Mouse (Mus musculus): ENCODE data around the gene Ugt1a1.

The Ugt1a1 gene

DNA sequence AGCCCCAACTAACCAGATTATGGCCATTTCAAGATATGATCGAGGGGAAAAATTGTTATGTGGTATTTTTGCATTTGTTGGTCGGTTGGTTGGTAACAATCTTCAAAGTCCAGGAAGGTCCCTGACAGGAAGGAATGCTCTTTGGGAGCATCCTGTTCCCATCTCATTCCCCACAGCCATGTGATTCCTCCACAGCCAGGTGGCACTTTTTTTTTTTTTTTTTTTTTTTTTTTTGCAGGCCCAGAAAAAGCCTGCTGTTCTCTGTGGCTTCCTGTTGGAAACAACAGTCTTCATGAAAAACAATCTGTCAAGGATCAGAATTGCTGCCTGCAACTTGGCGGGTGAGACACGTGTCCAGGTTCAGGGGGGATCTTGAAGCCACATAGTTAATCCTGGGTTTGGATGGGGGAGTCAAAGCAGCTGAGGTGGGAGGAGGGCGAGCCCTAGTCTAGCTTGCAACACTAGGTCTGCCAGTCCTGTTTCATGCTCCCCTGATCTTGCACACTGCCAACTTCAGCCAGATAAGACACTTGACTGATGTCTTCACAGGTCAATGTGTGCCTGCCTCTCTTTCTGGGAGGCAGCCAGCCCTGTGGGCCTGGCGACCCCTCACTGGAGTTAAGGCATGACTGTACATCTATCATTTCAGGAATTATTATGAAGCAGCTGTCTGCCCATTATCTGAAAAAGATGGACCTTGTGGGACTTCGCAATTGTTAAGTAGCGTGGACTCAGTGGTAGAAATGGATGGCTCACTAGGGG lies 47.3 kb downstream of the Ugt1a1 start:
- DNase-seq (ENCODE audit: low spot score): no peak

DNA sequence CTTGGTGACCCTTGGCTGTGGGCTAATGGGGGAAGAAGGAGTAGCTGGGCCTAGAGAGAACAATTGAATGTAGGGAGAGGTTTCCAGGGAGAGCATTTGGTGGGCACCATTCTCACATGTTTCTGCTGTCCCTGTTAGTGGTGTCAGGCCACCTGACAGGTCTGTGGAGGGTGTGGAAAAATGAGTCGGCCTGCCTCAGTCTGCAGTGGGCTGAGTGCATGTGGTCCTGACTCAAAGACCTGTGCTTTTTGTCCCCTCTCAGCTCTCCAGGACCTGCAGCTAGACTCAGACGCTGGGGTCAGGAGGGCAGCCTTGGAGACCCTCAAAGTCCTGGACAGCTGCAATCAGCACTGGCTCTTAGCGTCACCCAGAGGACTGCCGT lies 47.9 kb downstream of the Ugt1a1 start:
- DNase-seq (ENCODE audit: low spot score): no peak

DNA sequence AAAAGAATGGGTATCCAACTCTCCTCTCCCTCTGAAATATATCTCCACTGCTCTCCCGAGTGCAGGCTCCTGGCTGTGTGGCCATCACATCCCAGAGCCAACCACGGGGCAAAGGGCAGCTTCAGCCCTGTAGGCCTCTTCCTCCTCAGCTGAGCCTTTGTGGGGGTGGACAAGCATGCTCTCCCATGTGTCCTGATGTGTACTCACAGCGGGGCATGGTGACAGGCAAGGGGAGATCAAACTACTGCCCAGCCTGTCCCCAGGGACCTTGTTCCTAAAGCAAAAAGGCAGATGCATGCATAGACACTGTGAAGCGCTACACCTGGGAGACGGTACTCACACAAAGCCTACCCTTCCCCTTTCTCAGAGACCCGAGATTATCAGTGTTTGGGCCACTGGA lies 48.4 kb downstream of the Ugt1a1 start:
- DNase-seq (ENCODE audit: low spot score): no peak

DNA sequence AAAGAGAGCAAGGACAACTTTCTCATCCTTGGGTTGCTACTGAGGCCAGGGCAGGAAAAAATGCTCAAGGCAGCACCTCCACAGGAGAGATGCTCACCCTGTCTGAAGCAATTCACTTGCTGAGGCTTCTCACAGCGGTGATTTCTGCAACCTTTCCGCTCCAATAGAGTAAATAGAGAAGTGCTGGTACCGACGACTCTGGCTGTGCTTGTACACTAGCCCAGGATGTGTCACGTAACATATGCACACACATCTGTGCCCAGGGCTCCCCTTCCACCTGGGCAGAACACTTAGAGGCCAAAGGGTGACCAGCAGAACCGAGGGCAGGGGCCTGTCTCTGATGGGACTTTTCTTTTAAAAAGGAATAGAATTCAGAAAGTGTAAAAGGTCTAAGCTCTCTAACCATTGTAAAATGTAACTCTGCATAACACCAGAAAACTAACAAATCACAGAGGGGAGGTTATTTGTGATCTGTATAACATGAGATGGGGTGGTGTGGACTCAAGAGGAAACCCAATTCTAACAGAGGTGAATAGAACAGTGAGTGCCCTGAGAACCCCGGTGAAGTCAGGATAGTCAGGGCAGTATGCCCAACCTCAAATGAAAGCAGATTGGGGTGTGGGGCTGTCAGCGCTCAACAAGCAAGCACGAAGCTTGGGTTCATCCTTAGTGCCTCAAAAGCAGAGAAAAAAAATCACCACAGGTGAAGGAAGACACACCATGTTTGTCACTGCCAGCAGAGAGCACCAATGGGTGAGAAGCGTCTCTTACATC lies 49.0 kb downstream of the Ugt1a1 start:
- DNase-seq (ENCODE audit: low spot score): no peak

DNA sequence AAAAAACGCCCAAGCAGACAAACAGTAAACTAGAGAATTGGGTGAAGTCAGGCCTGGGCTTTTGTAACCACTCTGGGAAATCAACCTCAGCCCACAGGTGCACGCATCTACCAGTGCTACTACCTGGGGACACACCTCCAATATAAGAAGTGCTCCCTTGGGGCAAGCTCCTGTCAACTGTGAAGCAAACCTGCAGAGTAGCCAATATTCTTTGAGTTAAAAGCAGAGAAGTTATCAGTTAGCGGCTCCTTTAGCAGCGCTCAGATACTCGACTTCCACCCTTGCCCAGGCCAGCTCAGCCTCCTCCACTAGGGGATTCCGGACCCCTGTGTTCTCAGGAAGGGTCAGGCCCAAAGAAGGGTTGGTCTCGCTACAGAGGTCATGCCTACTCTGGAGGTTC lies 49.9 kb downstream of the Ugt1a1 start:
- DNase-seq (ENCODE audit: low spot score): no peak

DNA sequence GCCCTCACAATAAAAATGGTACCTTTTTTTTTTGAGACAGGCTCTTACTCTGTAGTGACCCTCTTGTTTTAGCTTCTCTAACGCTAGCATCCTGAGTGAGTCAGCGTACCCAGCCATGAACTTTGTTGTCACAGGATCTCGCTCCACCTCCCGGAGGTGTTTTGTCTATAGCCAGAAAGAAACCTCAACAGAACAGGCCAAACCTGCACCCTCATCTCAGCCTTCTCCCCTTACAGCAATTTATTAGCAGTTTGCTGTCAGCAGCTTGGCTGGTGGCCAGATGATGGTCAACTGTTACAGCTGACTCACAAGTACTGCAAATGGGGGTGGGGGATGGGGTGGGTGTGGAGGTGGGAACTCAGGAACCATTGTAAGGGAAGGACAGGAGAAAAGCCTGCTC lies 50.5 kb downstream of the Ugt1a1 start:
- DNase-seq (ENCODE audit: low spot score): no peak

DNA sequence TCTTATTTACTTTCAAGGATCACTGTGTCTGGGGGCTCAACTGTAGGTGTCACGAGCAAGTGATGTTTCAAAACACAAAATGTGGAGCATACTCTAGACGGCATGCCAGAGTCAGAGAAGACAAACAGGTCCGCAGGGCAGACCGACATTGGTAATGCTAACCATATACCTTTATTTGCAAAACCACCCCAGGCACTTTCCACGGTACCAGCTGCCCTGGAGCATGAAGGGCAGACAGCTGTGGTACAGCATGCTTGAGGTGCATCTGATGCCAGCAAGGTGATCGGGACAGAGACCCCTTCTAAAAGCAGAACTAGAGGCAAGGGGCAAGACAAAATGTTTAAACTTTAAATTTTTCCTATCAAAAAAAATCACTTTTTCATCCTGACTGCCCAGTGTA lies 51.2 kb downstream of the Ugt1a1 start:
- DNase-seq (ENCODE audit: low spot score): no peak

DNA sequence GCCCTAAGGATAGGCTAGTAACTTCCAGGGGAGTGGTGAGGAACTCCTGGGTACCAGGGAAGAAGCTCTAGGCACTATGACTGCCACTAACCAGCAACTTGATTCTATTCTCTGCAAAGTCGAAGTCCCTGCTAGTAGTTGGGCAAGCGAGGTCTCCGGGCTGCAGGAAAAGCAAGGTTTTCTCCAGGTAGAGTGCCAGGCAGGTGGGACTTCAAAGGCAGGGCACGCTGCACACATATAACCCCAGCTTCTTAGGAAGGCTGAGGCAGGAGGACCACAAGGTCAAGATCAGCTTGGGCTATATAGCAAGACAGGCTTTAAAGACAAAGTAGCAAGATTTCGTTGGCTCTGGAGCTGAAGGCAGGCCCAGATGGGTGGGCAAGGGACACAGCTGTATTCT lies 52.0 kb downstream of the Ugt1a1 start:
- DNase-seq (ENCODE audit: low spot score): no peak

DNA sequence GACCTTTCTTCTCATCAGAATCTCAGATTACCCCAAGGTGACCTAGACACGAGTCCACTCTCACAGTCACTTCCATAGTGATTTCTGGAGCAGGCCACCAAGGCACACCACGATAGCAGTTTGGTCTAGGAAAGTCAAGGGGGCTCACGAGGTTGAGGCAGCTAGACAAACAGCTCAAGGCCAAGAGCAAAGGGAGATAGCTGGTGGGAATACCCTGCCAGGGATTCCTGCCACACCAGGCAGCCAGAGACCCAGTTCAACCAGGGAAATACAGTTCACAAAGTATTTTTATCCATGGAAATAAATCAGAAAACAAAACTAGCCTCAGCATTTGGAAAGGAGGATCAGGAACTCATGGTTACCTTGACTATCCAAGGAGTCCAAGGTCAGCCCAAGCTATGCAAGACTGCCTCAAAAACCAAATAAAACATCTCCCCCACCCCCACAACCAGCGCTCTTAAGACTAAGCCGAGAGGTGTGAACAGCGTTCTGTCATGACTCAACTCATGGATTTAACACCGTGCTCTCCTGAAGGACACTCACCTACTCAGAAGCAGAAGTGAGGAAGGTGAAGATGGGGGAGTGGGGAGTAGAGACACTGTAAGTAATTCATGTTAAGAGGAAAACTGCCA lies 52.6 kb downstream of the Ugt1a1 start:
- no peak for DNase-seq (ENCODE audit: low spot score)

DNA sequence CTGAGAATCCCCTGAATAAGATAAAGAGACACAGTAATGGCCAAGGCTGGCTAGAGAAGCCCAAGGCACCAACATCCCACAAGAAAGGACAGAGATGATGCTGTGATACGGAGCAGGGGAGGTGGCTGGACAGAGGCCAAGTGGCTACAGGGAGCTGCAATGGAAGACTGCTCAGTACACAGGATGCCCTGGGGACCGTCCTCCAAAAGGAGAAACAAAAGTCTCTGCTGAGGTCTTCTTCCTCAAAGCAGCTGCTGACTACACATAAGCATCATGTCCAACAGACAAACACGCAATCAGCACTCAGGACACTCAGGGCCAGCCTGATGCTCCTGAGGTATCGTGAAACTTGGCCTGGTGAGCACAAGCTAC lies 53.1 kb downstream of the Ugt1a1 start:
- DNase-seq (ENCODE audit: low spot score): no peak

DNA sequence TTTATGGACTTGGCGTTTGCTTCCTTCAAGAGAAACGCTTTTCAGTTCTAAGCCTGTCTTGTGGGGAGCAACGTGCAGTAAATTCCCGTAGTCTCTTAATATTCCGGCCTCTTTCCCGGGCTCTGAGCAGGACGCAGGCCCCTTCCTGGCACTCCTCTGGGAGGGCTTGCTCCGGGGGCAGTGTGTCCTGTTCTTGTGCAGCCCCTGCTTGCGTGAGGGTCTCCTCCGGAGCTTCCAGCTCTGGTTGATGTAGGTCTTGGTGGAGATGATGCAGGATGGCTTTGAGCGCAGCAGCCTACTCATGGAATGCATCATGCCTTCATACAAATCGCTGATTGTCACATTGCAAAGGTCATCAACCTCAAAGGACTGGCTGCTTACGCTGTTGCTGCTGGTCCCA lies 54.4 kb downstream of the Ugt1a1 start:
- DNase-seq (ENCODE audit: low spot score): no peak

DNA sequence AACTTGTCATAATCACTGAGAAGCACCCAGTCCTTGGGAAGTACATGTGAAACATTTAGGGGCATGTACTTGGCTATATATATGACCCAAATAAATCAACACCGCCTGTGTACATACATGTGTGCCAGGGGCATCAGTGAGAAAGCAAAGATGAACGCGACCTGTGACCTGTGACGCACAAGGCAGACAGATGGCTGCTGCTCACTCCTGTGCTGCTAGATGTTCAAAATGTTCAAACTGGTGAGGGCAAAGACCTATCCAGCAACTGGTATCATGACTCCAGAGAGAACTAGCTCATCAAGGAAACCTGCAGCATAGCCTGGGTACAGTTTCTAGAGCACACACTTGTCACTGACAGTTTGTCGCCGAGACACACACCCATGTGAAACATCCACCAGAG lies 55.7 kb downstream of the Ugt1a1 start:
- DNase-seq (ENCODE audit: low spot score): no peak

DNA sequence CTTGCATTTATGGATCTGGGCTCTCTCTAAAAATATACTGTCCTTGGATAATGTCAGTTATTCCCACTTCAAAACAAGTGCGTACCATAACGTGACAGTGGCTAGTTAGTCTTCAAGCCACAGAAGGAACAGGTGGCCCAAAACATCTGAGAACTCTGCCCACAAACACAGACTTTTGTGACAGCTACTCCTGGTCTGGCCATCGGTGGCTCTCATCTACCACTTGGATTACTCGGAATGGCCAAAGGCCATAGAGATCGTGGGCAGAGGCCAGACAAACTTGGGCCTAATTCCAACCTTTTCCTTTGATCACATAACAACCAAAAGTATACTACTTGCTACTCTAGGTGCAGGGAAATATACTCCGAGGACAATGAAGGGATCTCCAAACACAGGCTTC lies 56.3 kb downstream of the Ugt1a1 start:
- DNase-seq (ENCODE audit: low spot score): no peak

Data from layer of hippocampus, adult 11-12 months (tissue).